Mouse (Mus musculus) cortical plate, adult 2 months (tissue): ENCODE measurements around the gene Akr1b3.

Source experiments
- CTCF ChIP-seq: fragments of 200-500 bp; IDR thresholded peaks from 2 replicates; pipeline ENCODE4 v1.5.1; 2011; ENCODE audit warnings: mild to moderate bottlenecking, control low read depth, low read length; ENCODE audit not compliant: insufficient read depth; ENCODE audit errors: extremely low read depth
- POLR2A ChIP-seq: fragments of 200-500 bp; IDR thresholded peaks from 2 replicates; pipeline ENCODE4 v1.6.1; 2011; ENCODE audit warnings: mild to moderate bottlenecking, low read length, control low read depth; ENCODE audit not compliant: insufficient read depth; ENCODE audit errors: extremely low read depth

DNA sequence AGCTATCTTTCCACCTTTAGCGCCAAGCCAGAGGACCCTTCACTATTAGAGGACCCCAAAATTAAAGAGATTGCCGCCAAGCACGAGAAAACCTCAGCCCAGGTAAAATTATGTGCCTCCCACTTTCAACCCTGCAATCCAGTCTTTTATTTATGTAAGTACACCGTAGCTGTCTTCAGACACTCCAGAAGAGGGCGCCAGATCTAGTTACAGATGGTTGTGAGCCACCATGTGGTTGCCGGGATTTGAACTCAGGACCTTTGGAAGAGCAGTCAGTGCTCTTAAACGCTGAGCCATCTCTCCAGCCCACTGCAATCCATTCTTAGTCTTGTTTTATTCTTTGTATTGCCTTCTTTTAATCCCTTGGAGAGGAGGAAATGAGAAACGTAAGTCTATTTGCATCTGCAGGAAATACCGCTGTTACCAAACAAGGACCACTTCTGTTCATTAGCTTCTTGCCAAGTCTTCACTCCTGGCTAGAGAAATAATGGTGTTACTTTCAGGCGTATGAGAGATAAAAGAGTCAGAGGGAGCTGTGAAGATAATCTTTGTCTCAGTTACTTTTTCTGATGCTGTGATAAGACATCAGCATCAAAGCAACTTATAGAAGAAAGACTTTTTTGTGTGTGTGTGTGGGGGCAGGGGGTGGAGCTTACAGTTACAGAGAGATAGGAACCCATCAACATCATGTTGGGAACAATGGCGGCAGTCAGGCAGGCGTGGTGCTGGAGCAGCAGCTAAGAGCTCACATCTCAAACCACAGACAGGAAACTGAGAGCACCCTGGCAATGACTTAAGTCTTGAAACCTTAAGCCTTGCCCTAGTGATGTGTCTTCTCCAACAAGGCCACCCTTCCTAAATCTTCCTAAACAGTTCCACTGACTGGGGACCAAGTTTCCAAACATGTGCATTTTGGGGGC, 47.2 kb upstream of the Akr1b3 start:
- TF ChIP-seq CTCF (no peak), POLR2A (no peak)
